Mouse (Mus musculus) frontal cortex, postnatal 36 days (tissue): ENCODE measurements around the gene Lrrc15.

Experiments
- DNase-seq, 2 experiments: peaks; one replicate each; pipeline ENCODE4 v3.0.0; 2022; ENCODE audit warnings: low spot score in 2 of 2

Gene Lrrc15

GRCm38 (mm10) chr16:30282844-30283495 is at the start of gene Lrrc15:
Gene Lrrc15 (minus strand): TSS chr16:30283256.
- no peak for DNase-seq

DNA sequence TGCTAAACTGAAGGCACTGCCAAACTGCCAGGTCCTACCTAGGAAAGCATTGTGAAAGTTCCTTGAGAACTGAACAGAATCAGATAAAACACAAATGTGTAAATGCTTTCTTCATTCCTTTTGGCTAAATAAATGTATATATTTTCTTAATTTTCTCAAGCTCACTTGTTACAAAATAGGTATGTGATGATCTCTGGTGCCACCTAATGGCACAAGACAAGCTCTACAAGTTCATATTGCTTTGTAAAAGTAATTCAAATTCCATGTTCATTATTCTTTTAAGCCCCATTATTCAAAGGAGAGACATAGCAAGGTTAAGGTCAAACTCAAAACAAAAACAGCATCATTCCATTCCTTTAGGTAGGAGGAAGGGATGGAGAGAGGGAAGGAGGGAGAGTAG is 31.2 kb upstream of the Lrrc15 start:
- no peak for DNase-seq

GRCm38 (mm10) chr16:30310647-30311046 is 27.6 kb upstream of the Lrrc15 start, which contains the start of gene Gp5:
Gene Gp5 (minus strand): TSS chr16:30310779.
- no peak for DNase-seq

- DNase-seq, result no peak
These were observed 27.1 kb upstream of the Lrrc15 start for GRCm38 (mm10) chr16:30310171-30310515.

DNA sequence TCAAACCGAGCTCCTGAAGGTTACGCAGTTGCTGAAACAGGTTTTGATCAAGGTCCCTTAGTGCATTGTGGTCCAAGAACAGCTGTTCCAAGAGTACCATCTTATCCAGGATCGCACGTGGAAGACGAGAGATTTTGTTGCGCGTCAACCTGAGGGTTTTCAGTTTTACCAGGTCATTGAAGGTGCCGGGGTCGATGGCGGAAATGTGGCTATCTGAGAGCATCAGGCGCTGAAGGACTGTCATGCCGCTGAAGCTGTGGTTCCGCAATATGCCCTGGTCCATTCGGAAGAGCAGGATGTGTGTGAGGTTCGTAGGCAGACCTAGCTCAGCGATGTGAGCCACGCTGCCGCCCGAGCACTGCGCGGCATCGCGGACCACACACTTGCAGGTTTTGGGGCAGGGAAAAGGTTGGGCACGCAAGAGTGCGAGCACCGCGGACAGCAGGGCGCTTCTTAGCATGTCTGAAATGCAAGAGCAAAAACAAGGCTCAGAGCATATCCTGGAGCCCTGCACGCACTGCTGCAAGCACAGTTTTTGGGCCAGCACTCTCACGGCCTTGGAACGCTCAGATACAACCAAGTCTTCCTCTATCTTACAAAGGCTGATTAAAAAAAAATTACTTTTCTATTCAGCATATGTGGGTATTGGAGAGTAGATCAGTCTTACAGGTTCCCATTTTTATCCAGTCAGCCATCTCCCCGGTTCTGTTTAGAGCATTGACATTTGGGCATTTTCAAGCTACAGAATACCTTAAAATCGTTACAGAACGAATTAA is 26.5 kb upstream of the Lrrc15 start:
- DNase-seq, result peak; percentile 18 to 23

DNA sequence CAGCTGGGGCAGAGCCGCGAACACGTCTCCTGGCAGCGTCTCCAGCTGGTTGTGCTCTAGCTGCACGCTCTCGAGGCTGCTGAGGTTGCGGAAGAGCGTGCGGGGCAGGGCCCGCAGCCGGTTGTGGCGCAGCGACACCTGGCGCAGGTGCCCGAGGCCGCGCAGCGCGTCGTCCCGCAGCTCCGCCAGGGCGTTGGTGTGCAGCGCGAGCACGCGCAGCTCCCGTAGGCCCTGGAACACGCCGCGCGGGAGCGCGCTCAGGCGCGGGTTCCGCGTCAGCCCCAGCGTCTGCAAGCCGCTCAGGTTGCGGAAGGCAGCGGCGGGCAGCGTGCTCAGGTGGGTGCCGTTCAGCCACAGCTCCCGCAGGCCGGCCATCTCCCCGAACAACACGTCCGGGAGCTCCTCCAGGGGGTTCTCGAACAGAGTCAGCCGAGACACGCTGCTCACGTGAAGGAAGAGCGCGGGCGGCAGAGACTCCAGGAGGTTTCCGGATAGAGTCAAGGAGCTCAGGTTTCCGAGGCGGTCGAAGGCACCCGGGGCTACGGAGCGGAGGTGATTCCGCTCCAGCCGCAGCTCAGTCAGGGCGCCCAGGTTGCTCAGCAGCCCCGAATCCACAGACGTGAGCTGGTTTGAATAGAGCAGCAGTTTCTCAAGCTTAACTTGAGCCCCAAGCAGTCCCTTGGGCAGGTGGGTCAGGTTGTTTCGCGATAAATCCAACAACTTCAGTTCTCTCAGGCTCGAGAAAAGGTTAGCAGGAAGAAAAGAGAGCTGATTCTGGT is 25.7 kb upstream of the Lrrc15 start:
- peak; percentile 65 to 71 for DNase-seq

GRCm38 (mm10) chr16:30307961-30308615 is 25.0 kb upstream of the Lrrc15 start:
- DNase-seq, result no peak

DNA sequence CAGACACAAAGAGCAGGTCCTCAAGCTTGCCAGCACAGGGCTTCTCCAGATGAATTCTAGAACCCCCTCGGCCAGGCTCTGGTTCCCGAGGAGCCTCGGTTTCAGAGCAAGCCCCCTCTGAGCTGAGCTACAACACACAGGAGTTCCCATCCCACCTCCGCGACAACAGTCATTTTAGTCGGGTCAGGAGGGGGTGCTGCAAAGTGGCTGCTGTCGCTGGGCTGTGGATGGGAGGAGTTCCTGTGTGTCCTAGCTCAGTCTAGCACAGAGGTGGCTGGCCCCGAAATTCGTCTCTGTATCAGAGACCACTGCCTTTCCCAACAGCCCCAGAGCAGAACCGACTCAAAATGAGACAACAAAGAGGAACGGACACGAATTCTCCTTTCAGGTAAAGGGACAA is 24.2 kb upstream of the Lrrc15 start:
- no peak for DNase-seq

DNA sequence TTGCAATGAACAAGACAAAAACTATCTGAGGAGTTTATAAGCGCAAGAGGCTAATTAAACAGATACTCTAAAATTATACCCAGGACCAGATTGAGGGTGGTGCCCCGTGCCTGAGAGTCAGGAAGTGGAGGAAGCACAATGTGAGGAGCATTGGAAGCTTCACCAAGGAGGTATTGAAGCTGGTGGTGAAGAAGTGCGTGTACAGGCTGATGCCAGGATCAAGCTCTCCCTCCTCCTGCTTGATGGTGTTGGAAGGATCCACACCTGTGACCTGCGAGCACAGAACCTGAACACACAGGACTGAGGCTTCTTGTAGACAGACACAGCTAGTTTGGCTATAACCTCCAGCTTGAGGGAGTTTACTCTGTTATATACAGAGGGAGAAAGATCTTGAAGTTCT is 23.0 kb upstream of the Lrrc15 start:
- no peak for DNase-seq

DNA sequence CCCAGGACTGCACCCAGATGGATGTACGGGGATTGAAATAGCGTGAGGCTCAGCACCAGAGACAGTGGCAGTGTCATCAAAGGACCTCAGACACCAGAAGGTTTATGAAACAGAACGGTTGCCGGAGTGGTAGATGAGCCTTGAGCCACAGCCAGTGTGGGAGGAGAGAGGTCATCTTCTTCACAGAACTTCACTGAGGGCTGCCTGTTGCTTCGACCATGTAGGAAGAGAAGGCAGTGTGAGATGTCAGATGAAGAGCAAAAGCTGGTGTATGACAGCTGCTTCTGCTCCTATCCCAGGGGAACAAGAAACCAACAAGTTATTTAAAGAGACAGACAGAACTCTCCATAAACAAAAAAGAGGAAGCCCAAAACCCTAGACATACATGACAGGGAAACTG is 21.2 kb upstream of the Lrrc15 start:
- DNase-seq, result no peak

DNA sequence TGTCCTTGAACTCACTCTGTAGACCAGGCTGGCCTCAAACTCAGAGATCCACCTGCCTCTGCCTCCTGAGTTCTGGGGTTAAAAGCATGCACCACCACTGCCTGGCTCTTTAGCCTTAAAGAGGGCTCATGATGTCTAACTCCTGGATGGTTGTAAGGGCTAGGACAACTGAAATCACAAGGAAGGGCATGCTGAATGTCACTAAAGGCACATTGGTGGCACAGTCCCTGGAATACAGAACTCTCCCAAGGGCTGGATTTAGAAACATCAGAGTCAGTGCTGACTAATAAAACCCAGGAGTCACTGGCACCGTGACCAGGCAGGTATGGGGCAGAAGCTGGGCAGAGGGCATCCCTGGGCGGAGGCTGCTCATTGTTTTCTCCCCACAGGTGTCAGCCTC is 20.4 kb upstream of the Lrrc15 start:
- no peak for DNase-seq

DNA sequence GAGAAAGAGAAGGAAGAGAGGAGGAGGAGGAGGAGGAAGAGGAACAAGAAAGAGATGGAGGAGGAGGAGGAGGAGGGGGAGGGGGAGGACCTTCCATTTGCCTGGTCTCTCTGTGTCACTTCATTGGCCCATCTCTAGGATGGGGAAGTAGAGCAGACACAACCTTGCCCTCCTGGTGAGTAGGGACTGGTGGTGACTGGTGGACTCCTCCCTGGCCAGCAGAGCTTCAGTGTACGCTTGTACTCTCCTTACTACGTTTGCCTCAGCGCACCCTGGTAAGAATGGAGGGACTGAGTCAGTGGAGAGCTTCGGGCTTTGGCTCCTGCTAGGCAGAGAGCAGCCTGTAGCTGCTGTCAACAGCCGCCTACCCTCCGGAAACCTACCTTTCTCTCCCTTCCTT is 19.6 kb upstream of the Lrrc15 start:
- no peak for DNase-seq

DNA sequence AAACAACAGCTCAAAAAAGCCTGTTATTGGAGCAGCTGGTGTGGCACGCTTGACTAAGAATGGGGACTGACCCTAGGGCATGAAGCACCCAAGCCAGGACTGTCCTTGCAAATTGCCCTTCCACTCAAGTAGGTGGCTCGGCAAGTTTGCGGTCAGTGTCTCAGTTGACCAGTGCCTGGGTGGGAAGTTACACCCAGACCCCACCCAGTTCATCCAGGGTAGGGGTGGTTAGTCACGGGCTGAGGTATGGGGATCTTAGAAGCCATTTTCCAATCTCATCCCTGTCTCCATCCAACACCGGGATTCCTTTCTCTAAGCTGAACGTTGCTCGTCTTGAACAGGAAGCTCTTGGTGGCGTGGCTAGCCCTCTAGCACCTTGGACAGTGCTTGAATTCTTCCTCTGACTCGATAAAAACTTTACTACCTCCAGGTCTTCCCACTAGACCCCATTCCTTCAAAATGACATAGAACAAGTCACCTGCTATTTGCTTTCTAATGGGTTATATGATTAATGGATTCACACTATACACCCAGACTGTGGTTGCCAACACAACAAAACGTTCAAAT is 16.7 kb upstream of the Lrrc15 start:
- no peak for DNase-seq

- no peak for DNase-seq
These were observed 14.4 kb upstream of the Lrrc15 start for GRCm38 (mm10) chr16:30297450-30297849.

GRCm38 (mm10) chr16:30296601-30297275 is 13.7 kb upstream of the Lrrc15 start:
- no peak for DNase-seq

DNA sequence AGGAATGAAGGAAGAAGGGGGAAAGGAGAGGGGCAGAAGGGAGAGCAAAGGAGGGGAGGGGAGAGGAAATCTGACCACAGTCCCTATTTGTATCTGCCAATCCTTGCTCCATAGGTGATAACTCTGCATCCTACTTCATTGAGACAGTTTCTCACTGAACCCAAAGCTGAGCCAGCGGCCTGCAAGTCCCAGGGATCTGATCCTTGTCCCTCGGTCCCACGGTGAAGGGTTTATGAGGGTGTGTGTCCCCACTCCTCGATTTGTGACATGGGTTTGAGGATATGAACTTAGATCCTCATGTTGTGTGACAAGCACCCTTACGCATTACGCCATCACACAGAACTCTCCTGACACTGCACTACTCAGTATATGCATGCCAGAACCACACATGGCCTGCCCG is 12.1 kb upstream of the Lrrc15 start:
- no peak for DNase-seq

DNA sequence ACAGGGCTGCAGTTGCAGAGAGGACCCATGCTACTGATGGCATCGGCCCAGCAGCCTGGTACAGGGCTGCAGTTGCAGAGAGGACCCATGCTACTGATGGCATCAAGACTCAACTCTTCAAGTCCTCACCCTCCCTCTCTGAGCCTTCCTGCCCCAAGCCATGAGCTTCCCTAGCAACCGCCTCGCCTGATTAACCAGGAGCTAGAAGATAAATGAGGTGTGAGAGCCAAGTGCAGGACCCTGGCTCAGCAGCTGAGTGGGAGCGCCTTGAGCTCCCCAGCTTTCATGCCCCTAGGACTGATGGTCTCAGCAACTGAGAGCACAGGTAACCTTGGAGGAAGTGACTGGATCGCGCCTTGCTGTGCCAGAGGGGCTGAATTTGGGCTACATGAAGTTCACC is 7.4 kb upstream of the Lrrc15 start:
- DNase-seq, result no peak

DNA sequence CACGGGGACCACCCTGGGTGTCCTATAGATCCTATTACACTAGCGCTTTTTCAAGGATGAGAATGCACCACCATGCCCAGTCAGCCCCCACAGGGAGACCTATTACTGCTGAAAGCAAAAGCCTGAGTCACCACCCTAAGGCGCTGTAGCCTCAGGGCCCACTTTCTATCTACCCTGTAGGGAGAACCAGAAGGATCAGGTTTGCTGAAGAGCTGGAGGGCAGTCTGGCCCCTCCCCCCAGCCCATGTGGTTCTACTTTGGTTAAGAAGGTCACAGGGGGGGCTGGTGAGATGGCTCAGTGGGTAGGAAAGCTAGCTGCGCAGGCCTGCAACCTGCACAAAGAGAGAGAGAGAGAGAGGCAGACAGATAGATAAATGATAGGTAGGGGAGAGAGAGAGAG is 2.6 kb upstream of the Lrrc15 start:
- DNase-seq, result no peak

GRCm38 (mm10) chr16:30283743-30284337 is 784 bp upstream of the Lrrc15 start:
- no peak for DNase-seq

GRCm38 (mm10) chr16:30280676-30281297 is 2.3 kb downstream of the Lrrc15 start:
- DNase-seq, result no peak
